Mouse (Mus musculus) thymus, adult 2 months (tissue): Measurements from ENCODE around the gene AC153137.1. TPM values are rescaled to one million over a fixed set of nuclear protein-coding genes. Genes with fewer than 3 reads are reported as not detected.
"Not testable (repeated sequence)": the region's sequence is repeated elsewhere in the genome, so short reads cannot be mapped to it uniquely, and the experiment has no call there.

Source experiments
- DNase-seq: peaks from one replicate; pipeline ENCODE4 v3.0.0; 2021
- H3K27ac ChIP-seq: fragments of 200-500 bp; 2 replicates; pipeline ENCODE4 v1.5.1; 2012; ENCODE audit warnings: low read length, control low read depth; ENCODE audit not compliant: control insufficient read depth, insufficient read depth
- H3K27me3 ChIP-seq: fragments of 200-500 bp; 2 replicates; pipeline ENCODE4 v1.6.1; 2012; ENCODE audit warnings: mild to moderate bottlenecking, low read length, moderate library complexity, mixed read lengths; ENCODE audit not compliant: control insufficient read depth, insufficient read depth
- H3K36me3 ChIP-seq: fragments of 200-500 bp; 2 replicates; pipeline ENCODE4 v1.6.1; 2012; ENCODE audit warnings: mild to moderate bottlenecking, low read length, moderate library complexity; ENCODE audit not compliant: control insufficient read depth, insufficient read depth
- H3K4me1 ChIP-seq: fragments of 200-500 bp; replicated peaks from 2 replicates; pipeline ENCODE4 v1.6.1; 2012; ENCODE audit warnings: low read length; ENCODE audit not compliant: control insufficient read depth, insufficient read depth
- H3K4me3 ChIP-seq: fragments of 200-500 bp; 2 replicates; pipeline ENCODE4 v1.5.1; 2012; ENCODE audit warnings: mild to moderate bottlenecking, low read length, control low read depth, moderate library complexity; ENCODE audit not compliant: control insufficient read depth, insufficient read depth
- CTCF ChIP-seq: fragments of 200-500 bp; IDR thresholded peaks from 2 replicates; pipeline ENCODE4 v1.5.1; 2012; ENCODE audit warnings: mild to moderate bottlenecking, control low read depth, low read length, moderate library complexity, borderline replicate concordance; ENCODE audit not compliant: control insufficient read depth, poor library complexity, insufficient read depth; ENCODE audit errors: extremely low read depth
- POLR2A ChIP-seq: fragments of 200-500 bp; IDR thresholded peaks from 2 replicates; pipeline ENCODE4 v1.6.1; 2012; ENCODE audit warnings: mild to moderate bottlenecking, low read length, control low read depth, moderate library complexity; ENCODE audit not compliant: control insufficient read depth, poor library complexity, insufficient read depth; ENCODE audit errors: extremely low read depth
- WGBS: fragments of 180-500 bp; shearing (Covaris S2); methylation state at CpG from one replicate; pipeline ENCODE4 v1.1.7; 2018; 5-methylcytosine and 5-hydroxymethylcytosine counted together
- polyA plus RNA-seq: library from polyadenylated mRNA; depleted of rRNA; stranded (reverse); fragments of >200 nt; gene quantifications from 2 replicates; pipeline ENCODE4 v1.2.3, GENCODE M21; 2012; rRNA removed

Gene AC153137.1
- not detected in 2 replicates for polyA plus RNA-seq

DNA sequence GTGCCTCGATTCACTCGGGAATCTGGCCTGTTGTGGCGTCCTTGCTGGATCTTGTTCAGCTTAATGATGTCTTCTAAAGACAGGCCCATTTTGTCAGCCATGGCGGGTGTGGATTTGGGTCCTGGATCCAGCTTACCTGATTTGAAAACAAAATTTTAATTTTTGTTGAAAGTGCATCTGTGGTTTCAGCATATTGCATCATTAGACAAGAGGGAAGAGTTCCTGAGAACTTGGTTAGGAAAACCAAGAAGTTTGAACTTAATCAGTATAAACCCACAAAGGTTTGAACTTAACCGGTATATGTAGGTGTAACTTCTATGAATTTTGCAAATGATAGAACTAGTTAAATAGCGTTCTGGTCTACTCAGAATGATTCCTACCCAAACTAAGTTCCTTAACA lies at the start of gene AC153137.1:
AC153137.1 (minus strand) TSS at position 101 of the 400 bp plus-strand sequence.
- not testable (repeated sequence) for H3K36me3 ChIP-seq, H3K4me3 ChIP-seq, H3K27ac ChIP-seq, H3K4me1 ChIP-seq, H3K27me3 ChIP-seq, DNase-seq
- 94% methylated on average over 6 of the region's 6 CpGs for WGBS

DNA sequence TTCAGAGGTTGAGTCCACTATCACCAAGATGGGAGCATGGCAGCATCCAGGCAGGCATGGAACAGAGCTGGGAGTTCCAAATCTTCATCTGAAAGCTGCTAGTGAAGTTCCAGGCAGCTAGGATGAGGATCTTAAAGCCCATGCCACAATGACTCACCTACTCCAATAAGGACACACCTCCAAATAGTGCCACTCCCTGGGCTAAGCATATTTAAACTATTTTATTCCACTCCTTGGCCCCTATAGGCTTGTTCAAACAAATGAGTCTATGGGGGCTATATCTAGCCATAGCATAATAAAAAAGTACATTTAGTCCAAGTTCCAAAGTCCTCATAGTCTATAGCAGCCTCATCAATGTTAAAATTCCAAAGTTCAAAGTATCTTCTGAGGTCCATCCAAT lies 45.4 kb upstream of the AC153137.1 start:
- no peak overlapping the region for H3K4me3 ChIP-seq
- DNase-seq, result no peak
- H3K4me1 ChIP-seq, result no peaks in the 10 kb centered on the region
- H3K36me3 ChIP-seq, result no peaks in the 10 kb centered on the region
- no peak overlapping the region for H3K27ac ChIP-seq
- TF ChIP-seq POLR2A (no peak), CTCF (no peak)
- H3K27me3 ChIP-seq, result no peaks in the 10 kb centered on the region

DNA sequence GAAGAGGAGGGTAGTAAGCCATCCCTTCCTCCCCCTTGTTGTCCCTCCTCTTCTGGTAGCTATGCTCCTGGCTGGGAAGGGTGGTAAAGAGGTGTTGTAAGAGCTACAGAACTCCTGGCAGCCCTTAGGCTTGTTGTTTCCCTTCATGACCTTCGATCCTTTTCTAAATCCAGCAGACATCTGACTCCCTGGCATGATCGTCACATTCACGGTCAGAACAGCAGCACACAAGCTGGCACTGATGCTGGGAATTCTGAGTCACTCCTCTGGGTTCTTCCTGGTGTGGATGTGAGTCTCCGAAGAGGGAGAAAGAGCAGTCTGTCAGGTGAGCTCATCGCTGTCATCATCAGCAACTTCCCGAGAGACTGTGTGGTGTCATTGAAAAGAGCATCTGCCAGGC lies 41.5 kb upstream of the AC153137.1 start:
- WGBS, result 81% methylated on average over 6 of the region's 6 CpGs
- TF ChIP-seq CTCF (no peak), POLR2A (no peak)
- Histone ChIP-seq H3K36me3 (no peaks in the 10 kb centered on the region), H3K27ac (no peak overlapping the region), H3K4me3 (no peak overlapping the region), H3K27me3 (no peaks in the 10 kb centered on the region), H3K4me1 (no peaks in the 10 kb centered on the region)
- no peak for DNase-seq

DNA sequence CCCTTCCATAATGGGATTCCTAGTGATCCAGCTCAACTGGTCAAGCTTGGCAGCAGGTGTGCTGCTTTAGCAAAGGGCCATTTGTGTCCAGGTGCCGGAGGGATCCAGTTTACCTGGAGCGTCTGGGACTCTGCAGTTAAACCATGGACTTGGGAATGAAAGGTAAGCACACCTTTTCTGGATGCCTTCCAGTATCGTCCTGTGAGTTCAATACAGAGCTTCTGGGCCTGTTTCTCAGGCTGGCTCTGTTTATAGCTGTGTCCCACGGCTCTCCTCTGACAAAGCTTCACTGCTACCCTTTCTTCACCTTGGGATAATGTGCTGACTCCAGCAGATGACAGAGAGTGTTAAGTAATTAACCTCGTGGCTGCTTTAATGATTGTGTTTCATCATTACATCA lies 39.6 kb upstream of the AC153137.1 start:
- no peak for DNase-seq
- Histone ChIP-seq H3K27me3 (no peaks in the 10 kb centered on the region), H3K4me3 (no peak overlapping the region), H3K4me1 (no peaks in the 10 kb centered on the region), H3K36me3 (no peaks in the 10 kb centered on the region), H3K27ac (no peak overlapping the region)
- no peak for TF ChIP-seq POLR2A
- TF ChIP-seq CTCF, result no peak
- 89% methylated on average over 5 of the region's 5 CpGs for WGBS

DNA sequence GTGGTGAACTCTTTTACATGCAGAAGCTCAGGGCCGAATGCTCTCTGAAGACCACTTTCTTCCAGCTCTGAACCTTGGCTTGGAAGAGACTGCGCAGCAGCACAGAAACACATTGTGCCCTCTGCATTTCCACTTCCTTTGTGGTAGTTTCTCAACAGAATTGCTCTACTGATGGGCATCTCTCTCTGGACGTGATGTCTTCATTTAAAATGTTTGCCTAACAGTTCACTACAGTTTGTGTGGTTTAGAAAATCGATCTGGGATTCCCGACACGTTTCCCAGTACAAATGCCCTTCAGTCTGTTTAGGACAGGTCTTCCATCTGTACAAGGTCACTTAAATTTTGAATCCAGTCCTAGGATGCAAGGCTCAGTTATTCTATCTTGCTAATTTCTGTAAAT lies 38.3 kb upstream of the AC153137.1 start:
- DNase-seq, result no peak
- Histone ChIP-seq H3K4me3 (no peak overlapping the region), H3K4me1 (no peaks in the 10 kb centered on the region), H3K36me3 (no peaks in the 10 kb centered on the region), H3K27me3 (no peaks in the 10 kb centered on the region), H3K27ac (no peak overlapping the region)
- TF ChIP-seq CTCF, result no peak
- no peak for TF ChIP-seq POLR2A
- WGBS, result 89% methylated on average over 6 of the region's 6 CpGs

DNA sequence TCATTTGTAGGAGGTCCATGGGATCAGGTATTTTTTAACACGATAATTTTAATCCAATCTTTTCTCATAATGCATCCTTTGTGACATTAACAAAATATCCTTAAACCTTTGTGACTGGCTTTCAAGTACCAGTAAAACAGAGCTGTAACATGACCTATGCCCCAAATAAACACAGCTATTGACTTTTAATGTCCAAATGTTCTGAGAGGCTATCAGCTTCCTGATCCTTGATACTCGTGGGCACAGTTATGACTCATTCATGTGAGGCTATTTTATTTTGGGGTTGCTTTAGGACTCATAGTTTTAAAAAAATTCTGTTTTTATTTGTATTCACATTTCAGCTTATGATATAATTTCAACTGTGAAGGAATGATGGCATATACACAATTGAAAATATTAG lies 37.5 kb upstream of the AC153137.1 start:
- no peaks in the 10 kb centered on the region for H3K4me1 ChIP-seq
- no peak overlapping the region for H3K4me3 ChIP-seq
- H3K27me3 ChIP-seq, result no peaks in the 10 kb centered on the region
- 83% methylated on average over 2 of the region's 2 CpGs for WGBS
- DNase-seq, result no peak
- no peaks in the 10 kb centered on the region for H3K36me3 ChIP-seq
- TF ChIP-seq POLR2A, result no peak
- no peak for TF ChIP-seq CTCF
- H3K27ac ChIP-seq, result no peak overlapping the region

DNA sequence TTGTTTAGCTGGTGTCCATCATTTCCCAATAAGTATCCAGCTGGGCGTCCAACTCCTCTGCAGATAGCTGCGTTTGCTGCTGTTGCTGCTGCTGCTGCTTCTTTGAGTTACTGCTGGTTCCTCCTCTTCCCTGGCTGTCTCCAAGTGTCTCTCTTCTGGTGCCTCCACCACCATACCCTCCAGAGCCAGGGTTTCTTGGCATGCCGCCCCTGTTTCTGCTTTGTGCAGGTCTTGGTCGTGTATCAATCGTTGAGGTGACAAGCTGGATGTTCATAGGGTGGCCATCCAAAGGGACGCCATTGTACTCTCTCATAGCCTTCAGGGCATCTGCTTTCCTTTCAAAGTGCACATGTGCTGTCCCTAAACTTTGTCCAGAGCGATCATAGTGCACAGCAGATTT lies 529 bp downstream of the AC153137.1 start:
- DNase-seq, H3K27ac ChIP-seq, H3K4me3 ChIP-seq, H3K4me1 ChIP-seq, H3K27me3 ChIP-seq, H3K36me3 ChIP-seq: not testable (repeated sequence)
- 90% methylated on average over 7 of the region's 7 CpGs for WGBS

DNA sequence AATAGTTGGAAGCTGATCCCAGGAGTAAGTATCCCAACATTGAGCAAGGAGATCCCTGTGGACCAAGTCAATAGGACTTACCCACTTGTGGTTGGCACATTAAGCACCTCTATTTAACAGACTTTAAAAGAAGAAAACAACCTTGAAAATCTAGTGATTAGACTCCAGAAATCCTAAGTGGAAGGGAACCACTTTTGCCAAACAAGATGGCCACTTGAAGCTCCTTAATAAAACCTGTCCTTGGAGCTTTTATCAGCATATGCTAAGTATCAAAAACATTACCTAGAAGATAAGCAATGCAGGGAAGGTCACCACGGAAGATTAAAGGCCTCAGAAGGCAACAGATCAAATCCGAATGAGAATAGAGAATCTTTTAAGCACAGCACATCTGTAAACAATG lies 26.0 kb downstream of the AC153137.1 start:
- H3K27me3 ChIP-seq, result no peaks in the 10 kb centered on the region
- no peak for DNase-seq
- WGBS, result 98% methylated on average over 2 of the region's 2 CpGs
- TF ChIP-seq CTCF (no peak), POLR2A (no peak)
- no peaks in the 10 kb centered on the region for H3K4me1 ChIP-seq
- H3K36me3 ChIP-seq, result no peaks in the 10 kb centered on the region
- H3K4me3 ChIP-seq, result no peak overlapping the region
- no peak overlapping the region for H3K27ac ChIP-seq
